Mouse (Mus musculus): ENCODE results near the gene Sipa1l3. TPM values are rescaled to one million over a fixed set of nuclear protein-coding genes. Genes with fewer than 3 reads are reported as not detected.

Sipa1l3 gene
- polyA plus RNA-seq, 1 experiment: 19.0 TPM

- Histone ChIP-seq H3K27me3 (ENCODE audit: control insufficient read depth, insufficient read depth, insufficient read length) (no peaks in the 10 kb centered on the region), H3K4me2 (ENCODE audit: low read depth) (no peak overlapping the region), H3K79me2 (ENCODE audit: control insufficient read depth, insufficient read depth) (no peaks in the 10 kb centered on the region), H3ac (ENCODE audit: control insufficient read depth, insufficient read length) (no peak overlapping the region), H3K36me3 (ENCODE audit: control insufficient read depth, insufficient read depth) (no peaks in the 10 kb centered on the region), H3K4me3 (no peak overlapping the region)
- TF ChIP-seq MAX (IDR thresholded peaks at IDR 0.05; ENCODE audit: low read depth) (no peak), E2F4 (IDR thresholded peaks at IDR 0.05; ENCODE audit: insufficient read depth) (no peak), USF1 (IDR thresholded peaks at IDR 0.05; ENCODE audit: low read depth) (no peak), POLR2AphosphoS2 (IDR thresholded peaks at IDR 0.05; ENCODE audit: insufficient read length, low read depth) (no peak), SRF (IDR thresholded peaks at IDR 0.05; ENCODE audit: control insufficient read depth, insufficient read length, low read depth) (no peak), POLR2A (IDR thresholded peaks at IDR 0.05; ENCODE audit: insufficient read length, low read depth) (no peak), CEBPB (IDR thresholded peaks at IDR 0.05; ENCODE audit: insufficient read depth, poor library complexity, severe bottlenecking) (no peak), MYOD1 (IDR thresholded peaks at IDR 0.05; ENCODE audit: control insufficient read depth in 1 of 3, insufficient read length in 2 of 3, low read depth in 2 of 3) (no peak), TCF3 (IDR thresholded peaks at IDR 0.05; ENCODE audit: insufficient read length, low read depth) (no peak), REST (IDR thresholded peaks at IDR 0.05; ENCODE audit: insufficient read depth, insufficient read length) (no peak), TCF12 (IDR thresholded peaks at IDR 0.05; ENCODE audit: insufficient read depth, poor library complexity, severe bottlenecking) (no peak), MYOG (IDR thresholded peaks at IDR 0.05; ENCODE audit: control insufficient read depth in 1 of 3, insufficient read depth in 1 of 3, insufficient read length in 2 of 3, low read depth in 2 of 3) (no peak)
Measured at GRCm38 (mm10) chr7:29295861-29296647, 222.4 kb downstream of the Sipa1l3 start.

DNA sequence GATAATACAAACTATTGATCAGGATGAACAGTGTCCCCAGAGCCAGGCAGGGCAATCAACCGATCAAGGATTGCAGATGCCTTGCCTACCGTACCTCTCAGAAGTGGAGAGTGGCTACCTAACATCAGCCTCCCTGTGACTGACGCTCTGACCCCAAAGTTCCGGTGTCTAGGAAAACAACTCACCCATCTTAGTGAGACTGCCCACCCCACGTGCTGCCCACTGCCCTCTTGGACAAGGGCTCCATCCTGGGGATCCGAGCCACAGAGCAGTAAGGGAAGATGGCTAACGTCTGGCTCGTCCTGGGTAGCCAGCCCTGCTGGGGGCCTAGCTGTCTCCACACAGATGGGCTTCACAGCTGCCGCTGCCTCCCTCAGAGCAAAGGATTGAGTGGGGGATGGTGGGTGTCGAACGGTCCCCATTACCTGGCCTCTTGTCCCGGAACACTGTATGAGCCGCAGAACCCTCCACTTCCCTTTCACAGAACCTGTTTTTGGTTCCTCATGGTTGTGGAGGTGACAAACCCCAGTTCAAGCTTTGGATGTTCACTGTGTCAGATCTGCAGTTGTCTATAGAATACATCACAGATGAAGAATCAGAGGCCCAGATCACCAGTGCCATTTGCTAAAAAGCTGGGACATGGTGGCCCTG lies 224.2 kb downstream of the Sipa1l3 start:
- no peaks in the 10 kb centered on the region for H3K79me2 ChIP-seq (ENCODE audit: control insufficient read depth, insufficient read depth)
- TF ChIP-seq TCF3 (IDR thresholded peaks at IDR 0.05; ENCODE audit: insufficient read length, low read depth) (no peak), MYOD1 (IDR thresholded peaks at IDR 0.05; ENCODE audit: control insufficient read depth in 1 of 3, insufficient read length in 2 of 3, low read depth in 2 of 3) (no peak), SRF (IDR thresholded peaks at IDR 0.05; ENCODE audit: control insufficient read depth, insufficient read length, low read depth) (no peak), REST (IDR thresholded peaks at IDR 0.05; ENCODE audit: insufficient read depth, insufficient read length) (no peak), POLR2A (IDR thresholded peaks at IDR 0.05; ENCODE audit: insufficient read length, low read depth) (no peak), MYOG (IDR thresholded peaks at IDR 0.05; ENCODE audit: control insufficient read depth in 1 of 3, insufficient read depth in 1 of 3, insufficient read length in 2 of 3, low read depth in 2 of 3) (no peak), POLR2AphosphoS2 (IDR thresholded peaks at IDR 0.05; ENCODE audit: insufficient read length, low read depth) (no peak), MAX (IDR thresholded peaks at IDR 0.05; ENCODE audit: low read depth) (no peak), USF1 (IDR thresholded peaks at IDR 0.05; ENCODE audit: low read depth) (no peak), E2F4 (IDR thresholded peaks at IDR 0.05; ENCODE audit: insufficient read depth) (no peak), CEBPB (IDR thresholded peaks at IDR 0.05; ENCODE audit: insufficient read depth, poor library complexity, severe bottlenecking) (no peak), TCF12 (IDR thresholded peaks at IDR 0.05; ENCODE audit: insufficient read depth, poor library complexity, severe bottlenecking) (no peak)

GRCm38 (mm10) chr7:29293131-29294065 lies 225.0 kb downstream of the Sipa1l3 start:
- Histone ChIP-seq H3K4me2 (ENCODE audit: low read depth) (no peak overlapping the region), H3K27me3 (ENCODE audit: control insufficient read depth, insufficient read depth, insufficient read length) (no peaks in the 10 kb centered on the region), H3K4me3 (no peak overlapping the region), H3ac (ENCODE audit: control insufficient read depth, insufficient read length) (no peak overlapping the region), H3K36me3 (ENCODE audit: control insufficient read depth, insufficient read depth) (no peaks in the 10 kb centered on the region), H3K79me2 (ENCODE audit: control insufficient read depth, insufficient read depth) (no peaks in the 10 kb centered on the region)
- no peak for TF ChIP-seq REST (IDR thresholded peaks at IDR 0.05; ENCODE audit: insufficient read depth, insufficient read length)
- TF ChIP-seq SRF (IDR thresholded peaks at IDR 0.05; ENCODE audit: control insufficient read depth, insufficient read length, low read depth): no peak
- no peak for TF ChIP-seq TCF3 (IDR thresholded peaks at IDR 0.05; ENCODE audit: insufficient read length, low read depth)
- TF ChIP-seq MYOG (IDR thresholded peaks at IDR 0.05; ENCODE audit: control insufficient read depth in 1 of 3, insufficient read depth in 1 of 3, insufficient read length in 2 of 3, low read depth in 2 of 3): no peak
- no peak for TF ChIP-seq MAX (IDR thresholded peaks at IDR 0.05; ENCODE audit: low read depth)

More for the DNA sequence above, 224.2 kb downstream of the Sipa1l3 start:
- Histone ChIP-seq H3K27me3 (ENCODE audit: control insufficient read depth, insufficient read depth, insufficient read length) (no peaks in the 10 kb centered on the region), H3K4me2 (ENCODE audit: low read depth) (no peak overlapping the region), H3ac (ENCODE audit: control insufficient read depth, insufficient read length) (no peak overlapping the region), H3K4me3 (no peak overlapping the region), H3K36me3 (ENCODE audit: control insufficient read depth, insufficient read depth) (no peaks in the 10 kb centered on the region)

DNA sequence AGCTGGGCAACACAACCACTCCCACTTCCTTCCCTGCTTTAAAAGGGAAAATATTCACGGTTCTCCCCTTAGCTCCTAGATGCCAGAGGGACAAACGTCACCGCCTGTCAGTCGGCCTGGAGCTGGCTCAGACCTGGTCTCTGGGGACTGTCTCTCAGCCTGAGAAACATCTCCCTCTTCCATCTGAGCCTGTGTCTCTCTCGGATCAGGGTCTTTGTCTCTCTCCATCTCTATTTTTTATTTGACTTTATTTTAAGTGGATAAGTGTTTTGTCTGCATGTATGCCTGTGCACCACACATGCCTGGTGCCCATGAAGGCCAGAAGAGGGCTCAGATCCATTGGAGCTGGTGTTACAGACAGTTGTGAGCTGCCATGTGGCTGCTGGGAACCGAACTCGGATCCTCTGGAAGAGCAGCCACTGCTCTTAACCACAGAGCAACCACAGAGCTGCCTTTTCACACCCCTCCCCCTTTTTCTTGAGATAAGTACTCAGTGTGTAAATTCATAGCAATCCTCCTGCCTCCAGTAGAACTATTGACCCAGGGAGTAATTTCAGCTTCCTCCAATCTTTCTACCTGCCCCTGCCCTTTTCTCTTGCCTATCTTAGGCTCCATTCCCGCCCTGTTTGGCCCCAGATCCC lies 225.9 kb downstream of the Sipa1l3 start:
- Histone ChIP-seq H3K79me2 (ENCODE audit: control insufficient read depth, insufficient read depth) (no peaks in the 10 kb centered on the region), H3ac (ENCODE audit: control insufficient read depth, insufficient read length) (no peak overlapping the region), H3K4me2 (ENCODE audit: low read depth) (no peak overlapping the region), H3K27me3 (ENCODE audit: control insufficient read depth, insufficient read depth, insufficient read length) (no peaks in the 10 kb centered on the region), H3K4me3 (no peak overlapping the region), H3K36me3 (ENCODE audit: control insufficient read depth, insufficient read depth) (no peaks in the 10 kb centered on the region)
- no peak for TF ChIP-seq POLR2A (IDR thresholded peaks at IDR 0.05; ENCODE audit: insufficient read length, low read depth)
- TF ChIP-seq MAX (IDR thresholded peaks at IDR 0.05; ENCODE audit: low read depth): no peak
- TF ChIP-seq TCF12 (IDR thresholded peaks at IDR 0.05; ENCODE audit: insufficient read depth, poor library complexity, severe bottlenecking): no peak
- TF ChIP-seq E2F4 (IDR thresholded peaks at IDR 0.05; ENCODE audit: insufficient read depth): no peak
